ENCODE assay signal across 23 mouse cellular contexts in the genomic region with DNA sequence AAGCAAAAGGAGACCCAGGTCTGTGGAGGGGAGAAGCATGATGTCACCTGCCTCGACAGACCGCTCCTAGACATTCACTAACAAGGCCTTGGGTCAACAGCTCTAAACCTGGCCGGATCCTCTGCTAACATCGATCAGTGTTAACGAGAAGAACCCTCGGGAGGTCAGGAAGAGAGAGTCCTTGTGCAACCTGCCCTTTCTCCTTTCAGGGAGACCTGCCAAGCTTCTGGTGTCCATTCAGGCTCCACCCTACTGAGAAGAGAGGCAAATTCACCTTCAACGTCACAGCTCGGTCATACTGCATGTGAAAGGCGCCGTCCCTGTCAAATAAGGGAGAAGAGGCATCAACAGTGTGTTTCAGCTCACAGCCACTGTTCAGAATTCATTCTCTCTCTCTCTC. TPM values are rescaled to one million over a fixed set of nuclear protein-coding genes. Genes with fewer than 3 reads are reported as not detected.
DNase-seq lines count a peak whose midpoint lies in the region; ATAC-seq lines count a peak whose summit lies in the region.
"Had no signal": no experiment of that assay in that cellular context is flagged by ENCODE, and none has a peak within 500 bp of the region (broad histone marks: within the 10 kb centered on the region; RNA-seq: fewer than 3 reads in every experiment).

No protein-coding gene starts in this region.

- H3K27ac ChIP-seq in liver, embryonic 16.5 days (ENCODE audit: low read length): no peak overlapping the region
- no peak overlapping the region for H3K27ac ChIP-seq in liver, embryonic 11.5 days (ENCODE audit: low read depth, low read length)
- H3K27ac ChIP-seq: embryonic facial prominence, embryonic 12.5 days; embryonic facial prominence, embryonic 15.5 days; gastrocnemius, adult 2 months; hindbrain, embryonic 12.5 days; hindbrain, embryonic 15.5 days had no signal

- ATAC-seq in liver, embryonic 16.5 days (ENCODE audit: low read depth): peak; percentile 7; the same call in 1 of the 2 replicates
- no peak for ATAC-seq in liver, embryonic 11.5 days (replicated peaks; ENCODE audit: low FRiP score)
- ATAC-seq: activated CD4-positive, CD25-positive, alpha-beta regulatory T cell, adult 4 months; forebrain, embryonic 14.5 days; forebrain, postnatal 0 days had no signal

- no peak overlapping the region for H3K9ac ChIP-seq in liver, embryonic 16.5 days (ENCODE audit: low read depth, low read length)
- H3K9ac ChIP-seq in liver, embryonic 11.5 days (ENCODE audit: low read depth, low read length): no peak overlapping the region
- H3K9ac ChIP-seq: embryonic facial prominence, embryonic 12.5 days; embryonic facial prominence, embryonic 15.5 days; forebrain, postnatal 0 days; hindbrain, embryonic 12.5 days; hindbrain, embryonic 15.5 days had no signal

- H3K4me3 ChIP-seq in liver, embryonic 16.5 days (ENCODE audit: low read depth, low read length): no peak overlapping the region
- no peak overlapping the region for H3K4me3 ChIP-seq in liver, embryonic 11.5 days (ENCODE audit: low read depth, low read length)
- H3K4me3 ChIP-seq: embryonic facial prominence, embryonic 12.5 days; embryonic facial prominence, embryonic 15.5 days; gastrocnemius, adult 2 months; hindbrain, embryonic 12.5 days; hindbrain, embryonic 15.5 days had no signal

- no peak overlapping the region for H3K4me2 ChIP-seq in liver, embryonic 16.5 days (ENCODE audit: low read depth, low read length)
- no peak overlapping the region for H3K4me2 ChIP-seq in liver, embryonic 11.5 days
- H3K4me2 ChIP-seq: embryonic facial prominence, embryonic 12.5 days; embryonic facial prominence, embryonic 15.5 days; heart, embryonic 11.5 days; hindbrain, embryonic 12.5 days; hindbrain, embryonic 15.5 days had no signal

- no peaks in the 10 kb centered on the region; the same call in 1 of the 2 replicates for H3K36me3 ChIP-seq in liver, embryonic 16.5 days (ENCODE audit: control insufficient read depth, insufficient read depth)
- peaks cover 6% of the 10 kb centered on the region; the same call in 1 of the 2 replicates for H3K36me3 ChIP-seq in liver, embryonic 11.5 days (ENCODE audit: control insufficient read depth, insufficient read depth, low read length)
- H3K36me3 ChIP-seq: hindbrain, embryonic 15.5 days had no signal

- 71% methylated on average over 10 of the region's 10 CpGs for WGBS in liver, embryonic 16.5 days (ENCODE audit: insufficient replicate concordance)
- 87% methylated on average over 10 of the region's 10 CpGs for WGBS in liver, embryonic 11.5 days

- no peaks in the 10 kb centered on the region for H3K4me1 ChIP-seq in liver, embryonic 16.5 days (ENCODE audit: control insufficient read depth, low read depth, low read length)
- H3K4me1 ChIP-seq in liver, embryonic 11.5 days (replicated peaks; ENCODE audit: control insufficient read depth, insufficient read depth, low read length): no peaks in the 10 kb centered on the region
- H3K4me1 ChIP-seq: embryonic facial prominence, embryonic 12.5 days; embryonic facial prominence, embryonic 15.5 days had no signal

- no peaks in the 10 kb centered on the region for H3K27me3 ChIP-seq in liver, embryonic 16.5 days (ENCODE audit: control insufficient read depth, insufficient read depth, low read depth, low read length)
- H3K27me3 ChIP-seq in liver, embryonic 11.5 days (replicated peaks; ENCODE audit: control insufficient read depth, insufficient read depth, low read length): no peaks in the 10 kb centered on the region
- H3K27me3 ChIP-seq: embryonic facial prominence, embryonic 12.5 days; embryonic facial prominence, embryonic 15.5 days; hindbrain, embryonic 12.5 days; hindbrain, embryonic 15.5 days had no signal

- peak; percentile 30 for DNase-seq in adrenal gland, adult 2 months
- no peak for DNase-seq in adrenal gland, adult (ENCODE audit: inconsistent age in 2 of 2, low spot score in 1 of 2)
- DNase-seq in kidney, adult 18-20 months: peak; percentile 29
- DNase-seq in kidney, postnatal 25 days: no peak
- peak; percentile 60 for DNase-seq in kidney, adult 9 months
- no peak for DNase-seq in kidney, postnatal 10 days
- DNase-seq in liver, embryonic 11.5 days (ENCODE audit: low spot score): no peak
- DNase-seq: cerebellum, adult 11 months; cerebellum, adult 2 months; cerebellum, adult 9-11 months; cerebellum, postnatal 25 days; forebrain, postnatal 0 days; gastrocnemius, adult 2 months; gastrocnemius, postnatal 14 days; heart, adult 11 months had no signal

- H3K9me3 ChIP-seq in liver, embryonic 16.5 days (replicated peaks; ENCODE audit: control insufficient read depth, low read length): no peaks in the 10 kb centered on the region
- H3K9me3 ChIP-seq in liver, embryonic 11.5 days (ENCODE audit: control insufficient read depth, low read length): no peaks in the 10 kb centered on the region
- H3K9me3 ChIP-seq: embryonic facial prominence, embryonic 12.5 days; embryonic facial prominence, embryonic 15.5 days; hindbrain, embryonic 12.5 days; hindbrain, embryonic 15.5 days had no signal

RNA-seq across cellular contexts. Expression of a gene that starts 34.9 kb away (rescaled TPM):
- total RNA-seq in adrenal gland, adult 2 months (2021): 10 to 100 TPM; 15.6 to 20.8 TPM
- 4.3 and 5.1 TPM in 2 replicates for polyA plus RNA-seq in adrenal gland, adult 2 months (2012; rRNA removed)
- 63.8 and 65.5 TPM in 2 replicates for polyA plus RNA-seq in liver, embryonic 16.5 days (2015; fragmentation: Nextera tagmentation; extraction: Ambion mirVana)
- polyA plus RNA-seq in liver, embryonic 11.5 days (2014; fragmentation: Nextera tagmentation; extraction: Ambion mirVana): 22.6 and 24.6 TPM in 2 replicates
- polyA plus RNA-seq: activated CD4-positive, CD25-positive, alpha-beta regulatory T cell, adult 4 months had no signal

Comparison
In these comparisons a context has a peak if more than half of its experiments do, and no peak if none do; other contexts are left out.
1. DNase-seq: peak in adrenal gland, adult 2 months (single experiment), kidney, adult 18-20 months (single experiment) and kidney, adult 9 months (single experiment); none in adrenal gland, adult (0 of 2), kidney, postnatal 25 days (0 of 2), kidney, postnatal 10 days (single experiment) and liver, embryonic 11.5 days (single experiment).